Mouse (Mus musculus) spleen, adult 2 months (tissue): ENCODE measurements around the gene Igf2bp1. TPM values are rescaled to one million over a fixed set of nuclear protein-coding genes. Genes with fewer than 3 reads are reported as not detected.

Source experiments
- DNase-seq, 2 experiments: peaks; one replicate each; pipeline versions ENCODE4 v3.0.0 to v3.0.0-alpha.2; 2012 to 2021; ENCODE audit warnings: low spot score in 2 of 2, low read depth in 1 of 2
- H3K27ac ChIP-seq: fragments of 200-500 bp; 2 replicates; pipeline ENCODE4 v1.5.1; 2012; ENCODE audit warnings: low read length, inconsistent platforms; ENCODE audit not compliant: insufficient read depth
- H3K27me3 ChIP-seq: fragments of 200-500 bp; 2 replicates; pipeline ENCODE4 v1.6.1; 2012; ENCODE audit warnings: mild to moderate bottlenecking, moderate library complexity, low read length, inconsistent platforms; ENCODE audit not compliant: control insufficient read depth, insufficient read depth
- H3K36me3 ChIP-seq: fragments of 200-500 bp; 2 replicates; pipeline ENCODE4 v1.6.1; 2012; ENCODE audit warnings: mild to moderate bottlenecking, low read length, inconsistent platforms; ENCODE audit not compliant: control insufficient read depth, insufficient read depth
- H3K4me1 ChIP-seq: fragments of 200-500 bp; 2 replicates; pipeline ENCODE4 v1.6.1; 2011; ENCODE audit warnings: inconsistent platforms; ENCODE audit not compliant: control insufficient read depth, insufficient read depth, insufficient read length
- H3K4me3 ChIP-seq: fragments of 200-500 bp; 2 replicates; pipeline ENCODE4 v1.5.1; 2011; ENCODE audit warnings: mild to moderate bottlenecking, inconsistent platforms; ENCODE audit not compliant: insufficient read depth, insufficient read length; ENCODE audit errors: extremely low read depth
- CTCF ChIP-seq: fragments of 200-500 bp; IDR thresholded peaks from 2 replicates; pipeline ENCODE4 v1.5.1; 2011; ENCODE audit warnings: mild to moderate bottlenecking, inconsistent platforms; ENCODE audit not compliant: insufficient read depth, insufficient read length, insufficient replicate concordance; ENCODE audit errors: extremely low read depth
- POLR2A ChIP-seq: fragments of 200-500 bp; IDR thresholded peaks from 2 replicates; pipeline ENCODE4 v1.6.1; 2011; ENCODE audit warnings: low read depth, low read length, inconsistent platforms
- WGBS: fragments of 180-500 bp; shearing (Covaris S2); methylation state at CpG from one replicate; pipeline ENCODE4 v1.1.7; 2018; 5-methylcytosine and 5-hydroxymethylcytosine counted together
- polyA plus RNA-seq: library from polyadenylated mRNA; depleted of rRNA; stranded (reverse); fragments of >200 nt; gene quantifications from 2 replicates; pipeline ENCODE4 v1.2.3, GENCODE M21; 2012

The Igf2bp1 gene
- polyA plus RNA-seq, 1 experiment = not detected

DNA sequence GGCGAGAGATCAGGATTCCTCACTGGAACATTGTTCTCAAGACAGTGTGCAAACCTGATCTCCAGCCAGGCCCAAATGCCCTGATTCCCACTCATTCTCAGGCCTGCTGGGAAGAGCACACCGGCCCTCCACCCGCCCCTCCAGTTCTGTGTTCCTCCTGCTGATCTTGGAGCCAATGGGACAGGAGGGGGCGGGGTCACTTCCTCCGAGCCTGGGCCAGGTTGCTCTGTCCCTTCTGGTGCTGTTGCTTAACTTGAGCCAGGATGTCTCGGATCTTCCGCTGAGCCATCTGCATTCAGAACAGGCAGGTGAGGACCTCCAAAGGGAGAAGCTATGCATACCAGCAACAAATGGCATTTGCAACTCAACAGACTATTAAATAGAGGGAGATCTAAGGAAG lies 42.4 kb downstream of the Igf2bp1 start:
- H3K27ac ChIP-seq = no peak overlapping the region
- 81% methylated on average over 7 of the region's 7 CpGs for WGBS
- H3K4me3 ChIP-seq = no peak overlapping the region
- H3K4me1 ChIP-seq = no peaks in the 10 kb centered on the region
- TF ChIP-seq POLR2A (no peak), CTCF (no peak)
- no peaks in the 10 kb centered on the region for H3K36me3 ChIP-seq
- no peaks in the 10 kb centered on the region for H3K27me3 ChIP-seq
- no peak for DNase-seq

DNA sequence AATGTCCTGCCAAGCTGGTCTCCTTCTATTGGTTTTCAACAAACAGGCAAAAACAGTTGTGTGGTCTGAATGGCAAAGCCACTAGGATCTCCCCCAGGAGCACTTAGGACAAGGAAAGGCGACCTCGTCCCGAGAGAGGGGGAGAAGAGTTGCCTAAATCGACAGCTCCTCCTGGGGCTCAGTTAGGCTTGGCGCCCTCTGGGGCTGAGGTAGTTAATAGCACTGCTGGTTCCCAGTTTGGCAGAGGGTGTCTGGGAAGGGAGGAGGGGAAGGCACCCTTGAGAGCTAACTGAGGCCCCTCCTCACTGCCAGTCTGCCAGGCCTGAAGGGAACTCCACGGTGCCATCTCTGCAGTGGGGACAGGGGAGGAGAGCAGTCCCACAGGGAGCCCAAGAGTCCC lies 46.6 kb downstream of the Igf2bp1 start:
- no peak for DNase-seq
- no peaks in the 10 kb centered on the region for H3K36me3 ChIP-seq
- H3K27me3 ChIP-seq = no peaks in the 10 kb centered on the region
- no peaks in the 10 kb centered on the region for H3K4me1 ChIP-seq
- WGBS = 64% methylated on average over 6 of the region's 6 CpGs
- H3K27ac ChIP-seq = no peak overlapping the region
- H3K4me3 ChIP-seq = no peak overlapping the region
- TF ChIP-seq POLR2A = no peak
- TF ChIP-seq CTCF = 0 out of 2 replicates have a peak, but pooled peaks have one; percentile 5

DNA sequence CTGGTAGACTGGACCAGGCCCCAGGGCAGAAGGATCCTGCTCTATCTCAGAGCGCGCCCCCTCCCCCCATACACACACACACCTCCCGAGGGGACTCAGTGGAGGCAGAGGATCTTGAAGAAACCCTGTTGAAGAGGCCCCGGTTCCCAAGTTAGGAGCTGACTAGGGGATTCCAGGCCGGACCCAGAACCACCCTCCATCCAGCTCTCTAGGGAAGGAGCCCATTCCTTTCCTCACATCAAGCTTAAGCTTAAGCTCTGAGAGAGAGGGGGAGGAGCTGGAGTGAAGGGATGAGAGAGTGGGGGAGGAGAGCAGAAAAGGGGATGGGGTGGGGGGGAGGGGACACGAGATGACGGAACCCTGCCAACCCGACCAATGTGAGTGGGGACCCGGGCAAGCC lies 47.5 kb downstream of the Igf2bp1 start:
- no peak overlapping the region for H3K4me3 ChIP-seq
- no peak for TF ChIP-seq CTCF
- H3K36me3 ChIP-seq = no peaks in the 10 kb centered on the region
- H3K4me1 ChIP-seq = no peaks in the 10 kb centered on the region
- 88% methylated on average over 9 of the region's 9 CpGs for WGBS
- H3K27me3 ChIP-seq = no peaks in the 10 kb centered on the region
- no peak for DNase-seq
- no peak overlapping the region for H3K27ac ChIP-seq

DNA sequence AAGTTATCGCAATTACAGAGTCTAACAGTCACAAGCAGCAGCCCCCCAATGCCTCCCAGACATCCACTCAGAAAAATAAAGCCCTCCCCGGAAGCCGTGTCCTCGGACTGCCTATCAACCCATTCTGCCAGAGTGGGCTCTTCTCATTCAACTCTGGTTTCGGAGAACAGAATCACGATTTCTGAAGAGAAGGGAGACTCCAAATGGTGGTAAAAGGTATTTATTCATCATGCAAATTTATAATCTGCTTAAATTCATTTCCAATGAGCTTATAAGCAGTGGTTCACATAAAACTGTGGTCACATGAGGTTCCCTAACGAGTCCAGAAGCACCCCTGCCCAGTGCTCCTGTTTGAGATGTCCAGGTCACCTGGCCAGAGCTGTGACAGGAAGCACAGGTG lies 48.3 kb downstream of the Igf2bp1 start:
- DNase-seq = no peak
- no peak overlapping the region for H3K4me3 ChIP-seq
- H3K27me3 ChIP-seq = no peaks in the 10 kb centered on the region
- no peaks in the 10 kb centered on the region for H3K4me1 ChIP-seq
- WGBS = 79% methylated on average over 7 of the region's 7 CpGs
- no peak for TF ChIP-seq POLR2A
- no peak for TF ChIP-seq CTCF
- H3K27ac ChIP-seq = no peak overlapping the region
- no peaks in the 10 kb centered on the region for H3K36me3 ChIP-seq

DNA sequence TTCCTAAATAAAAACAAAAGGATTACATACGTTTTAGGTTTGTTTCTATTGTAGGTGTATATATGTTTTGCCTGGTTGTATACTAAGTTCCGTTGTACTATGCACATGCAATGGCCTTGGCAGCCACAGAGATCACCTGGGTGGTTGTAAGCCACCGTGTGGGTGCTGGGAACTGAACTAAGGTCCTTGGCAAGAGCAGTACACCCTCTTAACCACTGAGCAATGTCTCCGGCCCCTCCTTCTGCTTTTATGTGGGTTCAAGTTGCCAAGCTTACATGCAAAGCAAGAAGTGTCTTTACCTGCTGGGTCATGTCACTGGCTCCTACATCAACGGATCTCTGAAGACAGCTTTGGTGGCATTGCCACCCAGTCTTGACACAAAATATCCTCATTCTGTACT lies 52.4 kb downstream of the Igf2bp1 start:
- Histone ChIP-seq H3K27me3 (no peaks in the 10 kb centered on the region), H3K27ac (no peak overlapping the region), H3K4me3 (no peak overlapping the region), H3K4me1 (no peaks in the 10 kb centered on the region), H3K36me3 (no peaks in the 10 kb centered on the region)
- 92% methylated on average over 5 of the region's 5 CpGs for WGBS
- DNase-seq = no peak
- TF ChIP-seq CTCF (no peak), POLR2A (no peak)

DNA sequence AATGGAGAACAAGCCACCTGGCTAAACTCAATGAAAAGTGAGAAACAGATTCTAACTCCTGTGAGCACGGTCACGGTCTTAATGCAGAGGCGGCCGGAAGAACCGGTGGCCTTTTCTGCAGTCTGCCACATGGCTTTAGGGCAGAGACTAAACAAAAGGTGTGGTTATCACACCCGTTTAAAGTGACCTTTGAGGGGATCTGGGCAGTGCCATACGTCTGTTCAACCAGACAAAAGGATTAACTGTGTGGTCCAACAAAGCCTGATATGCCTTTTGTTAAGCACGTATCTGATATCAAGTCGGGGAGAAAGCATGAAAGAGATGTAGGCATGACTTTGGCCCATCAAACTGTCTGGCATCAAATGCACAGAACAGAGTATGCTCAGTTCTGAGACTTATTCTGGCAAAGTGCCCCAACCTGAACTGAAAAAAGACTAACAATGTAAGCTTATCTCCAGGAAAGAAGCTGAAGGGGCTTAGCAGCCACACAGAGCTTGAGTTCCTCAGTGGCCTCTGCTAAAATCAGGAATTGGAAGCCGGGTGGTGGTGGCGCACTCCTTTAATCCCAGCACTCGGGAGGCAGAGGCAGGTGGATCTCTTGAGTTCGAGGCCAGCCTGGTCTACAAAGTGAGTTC lies 59.8 kb downstream of the Igf2bp1 start:
- no peak for TF ChIP-seq CTCF
- TF ChIP-seq POLR2A = no peak
- Histone ChIP-seq H3K27me3 (no peaks in the 10 kb centered on the region), H3K4me1 (no peaks in the 10 kb centered on the region), H3K36me3 (no peaks in the 10 kb centered on the region), H3K4me3 (no peak overlapping the region), H3K27ac (no peak overlapping the region)
- 86% methylated on average over 13 of the region's 13 CpGs for WGBS
- no peak for DNase-seq

DNA sequence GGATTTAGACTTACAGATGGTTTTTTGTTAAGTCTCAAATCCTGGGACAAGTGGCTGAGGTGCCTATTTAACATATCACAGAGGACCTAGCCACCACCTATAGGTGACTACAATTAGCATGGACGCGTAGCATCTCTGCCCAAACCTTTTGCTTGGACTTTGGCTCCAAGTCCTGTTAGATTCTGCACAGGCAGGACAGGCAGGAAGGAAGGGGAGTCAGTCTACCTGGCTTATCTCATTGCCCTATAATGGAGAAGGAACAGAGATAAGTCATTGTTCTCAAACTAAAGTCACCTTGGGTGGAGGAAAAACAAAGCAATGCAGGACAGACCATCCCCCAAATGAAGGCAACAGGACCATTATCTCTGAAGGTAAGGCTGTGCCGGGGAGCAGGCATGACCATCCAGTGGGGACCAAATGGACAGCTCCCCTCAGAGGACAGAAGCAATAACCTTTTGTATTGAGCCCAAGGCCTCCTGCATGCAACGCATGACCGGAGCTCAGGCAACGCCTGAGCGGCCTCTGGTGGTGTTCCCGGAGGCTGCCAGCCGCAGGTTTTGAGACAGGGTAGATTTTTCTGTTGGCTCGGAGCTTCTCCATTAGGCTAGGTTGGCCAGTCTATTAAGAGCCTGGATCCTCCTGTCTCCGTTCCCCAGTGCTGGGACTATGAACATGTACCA lies 65.8 kb downstream of the Igf2bp1 start:
- Histone ChIP-seq H3K27ac (no peak overlapping the region), H3K4me3 (no peak overlapping the region), H3K27me3 (no peaks in the 10 kb centered on the region), H3K36me3 (no peaks in the 10 kb centered on the region), H3K4me1 (no peaks in the 10 kb centered on the region)
- DNase-seq = no peak
- 33% methylated on average over 11 of the region's 11 CpGs for WGBS
- no peak for TF ChIP-seq POLR2A
- no peak for TF ChIP-seq CTCF
